Mouse (Mus musculus): ENCODE measurements around the gene Col4a2. TPM values are rescaled to one million over a fixed set of nuclear protein-coding genes. Genes with fewer than 3 reads are reported as not detected.

Gene Col4a2
- polyA plus RNA-seq (2015; fragmentation: Nextera tagmentation; extraction: Ambion mirVana) = 25.4 and 27.8 TPM in 2 replicates

GRCm38 (mm10) chr8:11312349-11313175 is at the start of gene Col4a2, which contains the start of gene Col4a1:
Gene Col4a2 (plus strand): TSS chr8:11312805.
Gene Col4a1 (minus strand): TSS chr8:11312826.
- DNase-seq (ENCODE audit: low spot score) = no peak

- DNase-seq (ENCODE audit: low spot score) = no peak
Measured at GRCm38 (mm10) chr8:11263848-11264247, 48.8 kb upstream of the Col4a2 start.

GRCm38 (mm10) chr8:11265971-11266370 is 46.6 kb upstream of the Col4a2 start:
- no peak for DNase-seq (ENCODE audit: low spot score)

- DNase-seq (ENCODE audit: low spot score) = no peak
Measured at GRCm38 (mm10) chr8:11266471-11266870, 46.1 kb upstream of the Col4a2 start.

DNA sequence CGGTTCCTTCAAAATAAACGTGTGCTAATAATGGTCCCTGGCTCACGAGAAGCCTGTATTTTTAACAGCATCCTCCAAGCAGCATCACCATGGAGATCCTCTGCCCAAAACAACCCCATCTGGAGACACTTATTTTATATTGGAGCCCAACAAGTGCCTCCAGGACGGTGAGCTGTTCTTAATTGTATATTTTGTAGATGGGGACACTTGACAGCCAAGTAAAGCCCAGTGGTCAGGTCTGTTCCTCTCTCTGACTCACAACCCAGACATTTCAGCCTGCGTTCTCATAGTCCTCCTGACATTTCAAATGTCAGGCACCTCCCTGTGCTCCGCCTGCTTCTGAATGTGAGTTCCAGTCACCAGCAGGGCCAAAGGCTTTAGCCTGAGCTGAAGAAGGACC is 43.9 kb upstream of the Col4a2 start:
- no peak for DNase-seq (ENCODE audit: low spot score)

DNA sequence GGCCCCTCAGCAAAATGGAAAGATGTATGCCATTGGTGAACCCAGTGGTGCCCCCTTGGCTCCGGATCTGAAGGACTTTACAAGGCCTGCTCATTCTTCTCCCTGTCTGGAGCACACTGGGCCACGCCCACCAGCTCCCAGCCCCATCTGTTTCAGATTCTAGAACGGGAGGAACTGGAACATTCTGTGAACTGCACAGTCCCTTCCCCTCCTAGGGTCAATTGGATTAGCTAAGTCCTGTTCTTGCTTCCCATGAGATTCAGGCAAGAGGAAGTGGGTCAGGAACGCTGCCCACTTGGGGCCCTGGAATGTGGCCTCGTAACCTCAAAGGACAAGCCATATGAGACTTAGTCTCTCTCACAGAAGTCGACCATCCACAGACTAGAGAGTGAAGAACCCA is 41.8 kb upstream of the Col4a2 start:
- DNase-seq (ENCODE audit: low spot score) = no peak

DNA sequence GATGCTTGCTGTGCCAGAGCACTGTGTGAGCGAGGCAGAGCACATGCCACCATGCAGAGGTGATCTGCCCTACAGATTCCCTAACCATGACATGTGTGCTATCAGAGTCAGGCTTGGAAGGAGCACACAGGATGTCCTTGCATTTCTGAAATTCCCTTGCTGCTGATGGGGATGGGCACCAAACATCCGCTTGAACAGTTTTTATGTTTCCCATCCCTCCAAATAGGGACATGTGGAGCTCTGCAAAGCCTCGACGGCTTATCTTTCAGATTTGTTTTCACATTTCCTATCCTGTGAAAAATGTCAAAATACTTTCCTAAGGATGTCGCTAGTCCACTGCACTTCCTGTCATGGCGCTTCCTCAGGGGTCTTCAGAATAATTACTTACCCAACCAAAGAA is 40.4 kb upstream of the Col4a2 start:
- DNase-seq (ENCODE audit: low spot score) = no peak

DNA sequence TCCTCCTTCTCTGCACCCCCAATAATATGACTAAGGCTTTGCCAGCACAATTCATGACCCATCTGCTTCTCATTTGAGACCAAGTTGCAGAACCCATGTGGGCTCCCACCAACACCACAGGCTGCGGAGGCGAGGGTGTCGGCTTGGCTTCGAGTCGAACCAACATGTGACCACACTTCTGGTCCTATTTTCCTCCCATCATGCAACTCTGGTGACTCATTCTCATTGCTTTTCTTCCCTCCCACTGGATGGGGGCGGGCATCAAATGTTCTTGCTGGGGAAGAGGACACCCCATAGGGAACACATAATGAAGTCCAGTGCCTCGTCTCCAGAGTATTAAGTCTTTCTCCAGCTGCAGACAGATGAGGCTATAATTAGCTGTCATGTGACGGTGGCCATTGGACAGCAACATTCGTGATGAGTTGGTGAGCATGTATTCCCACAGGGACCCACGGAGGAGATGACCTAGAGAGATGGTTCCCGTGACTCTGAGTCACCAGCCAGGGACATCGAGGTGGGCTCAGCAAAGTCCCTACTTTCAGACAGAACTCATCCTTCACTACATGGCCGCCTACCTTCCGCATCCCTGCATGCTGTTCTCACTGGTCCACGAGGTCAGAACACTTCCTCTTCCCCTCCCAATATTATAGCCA is 39.0 kb upstream of the Col4a2 start:
- no peak for DNase-seq (ENCODE audit: low spot score)

DNA sequence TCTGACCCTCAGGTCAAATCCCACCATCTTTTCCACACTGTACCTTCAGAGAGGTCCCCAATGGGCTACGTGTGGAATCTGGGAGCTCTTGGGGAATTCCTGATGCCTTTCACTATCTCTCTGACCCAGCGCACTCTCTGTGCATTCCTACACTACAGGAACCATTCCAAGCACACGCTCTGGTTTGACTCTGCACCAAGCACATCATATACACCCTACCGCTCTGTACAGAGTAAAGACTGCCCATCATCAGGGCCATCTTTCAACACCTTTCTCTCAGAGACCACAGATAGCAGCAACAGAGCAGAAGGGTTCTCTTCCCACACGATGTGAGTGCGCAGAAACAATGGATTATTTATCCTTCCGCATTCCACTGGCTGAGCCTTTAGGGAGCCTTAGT is 38.2 kb upstream of the Col4a2 start:
- no peak for DNase-seq (ENCODE audit: low spot score)

- no peak for DNase-seq (ENCODE audit: low spot score)
Measured at GRCm38 (mm10) chr8:11276286-11276685, 36.3 kb upstream of the Col4a2 start.

DNA sequence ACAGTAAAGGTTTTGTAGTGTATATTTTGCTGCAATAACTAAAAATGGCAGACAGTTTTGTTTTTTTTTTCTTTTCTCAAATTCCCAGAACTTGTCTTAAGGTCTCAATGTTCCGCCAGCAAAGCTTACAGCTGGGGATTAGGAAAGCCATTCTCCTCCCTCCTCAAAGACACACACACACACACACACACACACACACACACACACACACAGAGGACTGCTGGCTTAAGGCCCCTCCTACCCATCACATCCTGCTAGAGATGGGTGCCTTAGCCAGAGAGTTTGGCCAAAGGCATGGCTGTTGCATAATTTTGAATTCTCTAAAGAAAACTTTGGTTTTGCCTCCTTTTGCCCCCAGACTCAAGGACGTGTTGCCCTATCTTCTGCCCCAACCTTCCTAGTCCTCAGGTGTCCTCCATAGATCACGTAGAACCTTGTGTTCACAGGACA is 35.0 kb upstream of the Col4a2 start:
- no peak for DNase-seq (ENCODE audit: low spot score)

DNA sequence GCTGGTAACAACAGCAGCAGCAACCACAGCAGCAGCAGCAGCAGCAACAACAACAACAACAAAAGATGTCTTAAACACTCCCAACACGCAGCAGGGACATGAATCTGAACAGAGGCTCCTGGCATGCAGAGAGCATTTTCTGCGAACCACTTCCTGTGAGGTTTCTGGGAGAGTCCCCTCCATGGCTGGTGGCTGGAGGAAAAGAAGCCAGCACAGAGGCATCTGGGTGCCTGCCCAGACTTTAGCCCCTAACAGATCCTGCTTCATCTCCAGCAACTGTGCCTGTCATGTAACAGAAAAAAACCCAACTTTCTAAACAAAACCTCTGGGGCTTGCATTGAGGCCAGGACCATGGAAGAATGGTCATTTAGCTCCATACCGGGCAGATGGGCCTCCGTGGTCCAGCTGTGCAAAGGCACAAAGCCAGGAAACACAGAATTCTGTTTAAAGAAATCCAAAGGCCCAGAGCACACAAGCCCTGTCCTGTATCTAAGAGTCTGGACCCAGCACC is 34.4 kb upstream of the Col4a2 start:
- no peak for DNase-seq (ENCODE audit: low spot score)

DNA sequence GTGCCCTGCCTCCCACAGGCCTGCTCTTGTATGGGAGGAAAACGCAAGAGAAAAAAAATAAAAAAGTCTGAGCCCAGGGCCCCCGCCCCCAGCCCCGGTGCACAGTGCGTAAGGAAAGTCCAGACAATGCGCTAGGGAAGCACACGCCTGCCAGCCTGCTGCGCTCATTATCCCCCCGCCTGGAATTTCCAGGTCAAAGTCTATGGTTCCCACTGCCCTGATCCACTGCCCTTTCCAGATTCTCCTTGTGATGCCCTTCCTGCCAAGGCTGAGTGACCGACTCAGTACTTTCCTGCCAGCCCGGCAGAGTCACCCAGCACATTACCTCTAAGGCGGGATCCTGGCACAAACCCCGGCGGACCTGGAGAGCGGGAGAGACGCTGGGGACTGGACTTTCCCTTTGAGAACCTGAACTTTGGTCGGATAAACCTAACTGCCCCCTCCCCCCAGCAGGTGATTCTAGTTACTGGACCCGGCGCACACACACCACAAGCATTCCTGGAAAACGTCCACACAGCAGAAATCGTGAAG is 33.2 kb upstream of the Col4a2 start:
- DNase-seq (ENCODE audit: low spot score) = no peak

DNA sequence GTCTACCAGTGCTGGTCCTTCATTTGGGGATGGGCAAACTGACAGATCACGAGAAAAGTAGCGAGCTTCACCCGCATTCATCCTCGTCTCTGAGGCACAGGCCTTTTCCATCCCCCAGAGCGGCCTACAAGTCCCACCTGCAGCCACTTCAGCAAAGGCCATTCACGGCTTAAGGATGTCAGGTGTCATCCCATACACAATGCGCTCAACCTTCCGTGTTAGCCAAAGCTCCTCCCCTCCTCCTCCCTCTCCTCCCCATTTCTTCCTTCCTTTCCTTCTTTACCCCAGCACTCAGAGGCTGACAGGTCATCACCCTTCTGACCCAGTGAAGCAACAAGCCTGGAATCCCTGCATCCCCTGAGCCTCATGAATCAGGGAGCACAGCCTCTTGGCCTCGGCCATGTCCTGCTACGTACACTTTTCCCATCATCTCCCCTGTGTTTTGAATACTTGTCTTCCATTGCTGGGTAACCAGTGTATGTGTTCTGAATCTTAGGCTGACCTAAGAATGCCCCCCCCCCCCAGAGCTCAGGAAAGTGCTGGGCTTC is 31.8 kb upstream of the Col4a2 start:
- DNase-seq (ENCODE audit: low spot score) = no peak

- no peak for DNase-seq (ENCODE audit: low spot score)
Measured at GRCm38 (mm10) chr8:11282139-11282538, 30.5 kb upstream of the Col4a2 start.

GRCm38 (mm10) chr8:11282696-11283095 is 29.9 kb upstream of the Col4a2 start:
- no peak for DNase-seq (ENCODE audit: low spot score)

DNA sequence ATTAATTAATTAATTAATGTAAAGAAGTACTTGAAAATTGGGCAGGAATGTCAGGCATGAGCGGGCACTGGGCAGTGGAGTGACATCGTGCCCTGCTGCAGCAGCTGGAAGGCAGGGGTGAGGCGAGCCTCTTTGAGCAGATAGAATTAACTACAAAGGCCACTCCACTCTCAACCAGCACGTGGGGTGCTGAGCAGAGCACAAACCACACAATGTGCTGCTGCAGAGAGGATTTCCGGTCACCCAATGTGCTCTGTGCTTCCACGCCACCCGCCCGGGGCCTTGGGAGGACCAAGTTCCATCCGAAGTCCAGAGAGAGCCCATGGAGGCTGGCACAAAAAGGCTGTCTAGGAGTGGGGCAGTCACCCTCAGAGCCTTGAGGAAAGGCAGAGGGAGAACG is 29.4 kb upstream of the Col4a2 start:
- no peak for DNase-seq (ENCODE audit: low spot score)

- no peak for DNase-seq (ENCODE audit: low spot score)
Measured at GRCm38 (mm10) chr8:11285437-11285836, 27.2 kb upstream of the Col4a2 start.

- no peak for DNase-seq (ENCODE audit: low spot score)
Measured at GRCm38 (mm10) chr8:11287139-11287538, 25.5 kb upstream of the Col4a2 start.

- DNase-seq (ENCODE audit: low spot score) = no peak
Measured at GRCm38 (mm10) chr8:11288286-11288685, 24.3 kb upstream of the Col4a2 start.

DNA sequence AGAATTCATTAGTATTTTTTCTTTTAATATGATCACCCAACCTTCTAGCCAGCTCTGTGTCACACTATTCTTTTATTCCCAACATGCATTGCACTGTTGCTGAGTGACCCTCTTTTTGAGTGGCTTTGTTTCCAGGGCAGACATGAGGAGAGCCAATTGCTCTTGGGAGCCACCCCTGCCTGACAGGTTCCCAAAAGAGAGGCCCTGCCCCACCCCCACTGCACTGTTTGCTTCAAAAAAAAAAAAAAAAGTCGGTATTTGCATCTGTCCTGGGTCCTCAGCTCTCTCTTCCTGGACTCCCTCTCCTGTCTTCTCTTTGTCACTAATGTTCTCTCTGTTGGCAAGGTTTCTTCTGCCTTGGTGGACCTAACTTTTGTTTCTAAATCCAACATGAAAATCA is 22.1 kb upstream of the Col4a2 start:
- no peak for DNase-seq (ENCODE audit: low spot score)

DNA sequence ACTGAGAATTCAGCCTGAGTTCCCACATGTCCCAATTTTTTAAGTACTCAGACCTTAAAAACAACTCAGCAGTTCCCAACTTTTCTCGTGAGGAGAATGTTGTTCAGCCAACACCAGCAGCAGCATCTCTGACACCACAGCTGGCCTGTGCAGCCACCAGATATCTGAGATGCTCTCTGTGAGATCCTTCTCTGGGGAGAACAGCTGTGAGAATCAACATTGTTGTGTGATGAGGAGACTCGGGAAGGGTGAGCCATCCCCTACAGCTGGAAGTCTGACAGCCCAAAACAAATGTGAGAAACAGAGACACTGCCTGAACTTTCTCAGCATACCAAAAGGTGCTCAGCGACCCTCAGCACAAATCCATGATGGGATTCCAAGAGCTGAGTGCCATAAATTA is 20.0 kb upstream of the Col4a2 start:
- DNase-seq (ENCODE audit: low spot score) = no peak
